Mouse (Mus musculus): ENCODE results near the gene Ccl1.

DNA sequence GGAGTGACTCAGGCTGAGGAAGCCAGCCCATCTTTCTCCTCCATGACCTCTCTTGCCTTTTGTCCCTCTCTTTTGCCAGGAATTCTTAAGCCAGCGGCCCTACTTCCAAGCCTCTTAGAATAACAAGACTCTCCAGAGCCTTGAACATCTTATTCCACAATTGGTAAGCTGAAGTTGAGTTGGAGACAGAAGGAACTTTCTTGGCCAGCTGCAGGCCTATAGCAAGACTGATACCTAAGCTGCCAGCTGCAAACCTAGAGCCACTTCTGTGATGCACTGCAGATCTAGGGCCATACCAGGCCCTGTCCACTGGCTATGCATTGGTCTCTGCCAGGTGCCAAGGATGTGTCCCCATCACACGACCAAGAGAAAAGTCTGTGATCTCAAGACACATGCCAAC lies 132.0 kb downstream of the Ccl1 start:
- TF ChIP-seq CTCF (IDR thresholded peaks at IDR 0.05; ENCODE audit: low read depth, low read length), result no peak
- no peak for TF ChIP-seq POLR2A (IDR thresholded peaks at IDR 0.05; ENCODE audit: borderline replicate concordance, low read depth, low read length)
